Mouse (Mus musculus): ENCODE measurements at regions not wholly inside any gene's neighbourhood (a gene's known extent, or its start where the extent isn't known, plus 50 kb on each side); places are given as distances from the start of the nearest gene placed in this dataset.
A peak's percentile ranks its signal among the peaks of the same experiment; 100 is the strongest.

- Histone ChIP-seq H3K4me3 (ENCODE audit: low read depth, low read length) (no peak overlapping the region), H3K9ac (ENCODE audit: low read length) (no peak overlapping the region), H3K27ac (ENCODE audit: low read depth, low read length) (no peak overlapping the region), H3K4me2 (ENCODE audit: low read length) (no peak overlapping the region), H3K4me1 (ENCODE audit: control insufficient read depth, insufficient read depth, low read length) (no peaks in the 10 kb centered on the region), H3K27me3 (replicated peaks; ENCODE audit: control insufficient read depth, insufficient read depth, low read length) (no peaks in the 10 kb centered on the region), H3K9me3 (replicated peaks; ENCODE audit: control insufficient read depth, low read length) (no peaks in the 10 kb centered on the region), H3K36me3 (ENCODE audit: control insufficient read depth, insufficient read depth, low read length) (no peaks in the 10 kb centered on the region)
- no peak for DNase-seq (ENCODE audit: low spot score)
- ATAC-seq: no peak
- WGBS: 90% methylated on average over 8 of the region's 8 CpGs
Observed at GRCm38 (mm10) chr3:70130241-70131029, 123.0 kb downstream of the Otol1 start.

- 41% methylated on average over 2 of the region's 2 CpGs for WGBS
- no peak overlapping the region for H3K27ac ChIP-seq (ENCODE audit: low read depth, low read length)
- no peak overlapping the region for H3K4me2 ChIP-seq (ENCODE audit: low read length)
- no peaks in the 10 kb centered on the region for H3K36me3 ChIP-seq (ENCODE audit: control insufficient read depth, insufficient read depth, low read length)
- no peak for ATAC-seq
- no peaks in the 10 kb centered on the region for H3K9me3 ChIP-seq (replicated peaks; ENCODE audit: control insufficient read depth, low read length)
- H3K4me1 ChIP-seq (ENCODE audit: control insufficient read depth, insufficient read depth, low read length): no peaks in the 10 kb centered on the region
- DNase-seq (ENCODE audit: low spot score): no peak
- no peak overlapping the region for H3K9ac ChIP-seq (ENCODE audit: low read length)
- H3K4me3 ChIP-seq (ENCODE audit: low read depth, low read length): no peak overlapping the region
- H3K27me3 ChIP-seq (replicated peaks; ENCODE audit: control insufficient read depth, insufficient read depth, low read length): no peaks in the 10 kb centered on the region
Observed at GRCm38 (mm10) chr3:70134963-70135362, 127.5 kb downstream of the Otol1 start.

GRCm38 (mm10) chr3:70138488-70138887 lies 131.1 kb downstream of the Otol1 start:
- Histone ChIP-seq H3K9ac (ENCODE audit: low read length) (no peak overlapping the region), H3K4me1 (ENCODE audit: control insufficient read depth, insufficient read depth, low read length) (no peaks in the 10 kb centered on the region), H3K4me2 (ENCODE audit: low read length) (no peak overlapping the region), H3K4me3 (ENCODE audit: low read depth, low read length) (no peak overlapping the region), H3K36me3 (ENCODE audit: control insufficient read depth, insufficient read depth, low read length) (no peaks in the 10 kb centered on the region), H3K27ac (ENCODE audit: low read depth, low read length) (no peak overlapping the region), H3K27me3 (replicated peaks; ENCODE audit: control insufficient read depth, insufficient read depth, low read length) (no peaks in the 10 kb centered on the region), H3K9me3 (replicated peaks; ENCODE audit: control insufficient read depth, low read length) (no peaks in the 10 kb centered on the region)
- ATAC-seq (no peak), DNase-seq (ENCODE audit: low spot score) (no peak)
- WGBS: 85% methylated on average over 2 of the region's 2 CpGs

GRCm38 (mm10) chr3:70138926-70139325 lies 131.5 kb downstream of the Otol1 start:
- Histone ChIP-seq H3K4me2 (ENCODE audit: low read length) (no peak overlapping the region), H3K9ac (ENCODE audit: low read length) (no peak overlapping the region), H3K36me3 (ENCODE audit: control insufficient read depth, insufficient read depth, low read length) (no peaks in the 10 kb centered on the region), H3K9me3 (replicated peaks; ENCODE audit: control insufficient read depth, low read length) (no peaks in the 10 kb centered on the region), H3K27me3 (replicated peaks; ENCODE audit: control insufficient read depth, insufficient read depth, low read length) (no peaks in the 10 kb centered on the region), H3K4me1 (ENCODE audit: control insufficient read depth, insufficient read depth, low read length) (no peaks in the 10 kb centered on the region), H3K4me3 (ENCODE audit: low read depth, low read length) (no peak overlapping the region), H3K27ac (ENCODE audit: low read depth, low read length) (no peak overlapping the region)
- ATAC-seq (no peak), DNase-seq (ENCODE audit: low spot score) (no peak)
- 61% methylated on average over 4 of the region's 4 CpGs for WGBS

- no peaks in the 10 kb centered on the region for H3K27me3 ChIP-seq (replicated peaks; ENCODE audit: control insufficient read depth, insufficient read depth, low read length)
- H3K9me3 ChIP-seq (replicated peaks; ENCODE audit: control insufficient read depth, low read length): no peaks in the 10 kb centered on the region
- no peak for ATAC-seq
- no peak overlapping the region for H3K9ac ChIP-seq (ENCODE audit: low read length)
- 86% methylated on average over 1 of the region's 1 CpGs for WGBS
- DNase-seq (ENCODE audit: low spot score): no peak
- H3K4me3 ChIP-seq (ENCODE audit: low read depth, low read length): no peak overlapping the region
- no peak overlapping the region for H3K4me2 ChIP-seq (ENCODE audit: low read length)
- H3K36me3 ChIP-seq (ENCODE audit: control insufficient read depth, insufficient read depth, low read length): no peaks in the 10 kb centered on the region
- no peaks in the 10 kb centered on the region for H3K4me1 ChIP-seq (ENCODE audit: control insufficient read depth, insufficient read depth, low read length)
- no peak overlapping the region for H3K27ac ChIP-seq (ENCODE audit: low read depth, low read length)
Observed at GRCm38 (mm10) chr3:70145728-70146127, 138.3 kb downstream of the Otol1 start.

GRCm38 (mm10) chr3:70151156-70151555 lies 143.7 kb downstream of the Otol1 start:
- no peaks in the 10 kb centered on the region for H3K36me3 ChIP-seq (ENCODE audit: control insufficient read depth, insufficient read depth, low read length)
- ATAC-seq (no peak), DNase-seq (ENCODE audit: low spot score) (no peak)
- H3K27ac ChIP-seq (ENCODE audit: low read depth, low read length): no peak overlapping the region
- no peak overlapping the region for H3K4me3 ChIP-seq (ENCODE audit: low read depth, low read length)
- WGBS: 83% methylated on average over 5 of the region's 5 CpGs
- no peaks in the 10 kb centered on the region for H3K9me3 ChIP-seq (replicated peaks; ENCODE audit: control insufficient read depth, low read length)
- no peaks in the 10 kb centered on the region for H3K4me1 ChIP-seq (ENCODE audit: control insufficient read depth, insufficient read depth, low read length)
- H3K27me3 ChIP-seq (replicated peaks; ENCODE audit: control insufficient read depth, insufficient read depth, low read length): no peaks in the 10 kb centered on the region
- no peak overlapping the region for H3K9ac ChIP-seq (ENCODE audit: low read length)
- no peak overlapping the region for H3K4me2 ChIP-seq (ENCODE audit: low read length)

GRCm38 (mm10) chr3:70160043-70160442 lies 152.6 kb downstream of the Otol1 start:
- Histone ChIP-seq H3K4me1 (ENCODE audit: control insufficient read depth, insufficient read depth, low read length) (peaks cover 3% of the 10 kb centered on the region; the same call in 1 of the 2 replicates), H3K36me3 (ENCODE audit: control insufficient read depth, insufficient read depth, low read length) (no peaks in the 10 kb centered on the region), H3K27me3 (replicated peaks; ENCODE audit: control insufficient read depth, insufficient read depth, low read length) (no peaks in the 10 kb centered on the region), H3K9ac (ENCODE audit: low read length) (no peak overlapping the region), H3K27ac (ENCODE audit: low read depth, low read length) (no peak overlapping the region), H3K9me3 (replicated peaks; ENCODE audit: control insufficient read depth, low read length) (no peaks in the 10 kb centered on the region), H3K4me2 (ENCODE audit: low read length) (no peak overlapping the region), H3K4me3 (ENCODE audit: low read depth, low read length) (no peak overlapping the region)
- 29% methylated on average over 9 of the region's 9 CpGs for WGBS
- ATAC-seq (peak; percentile 65; the same call in 1 of the 2 replicates), DNase-seq (ENCODE audit: low spot score) (no peak)

- H3K36me3 ChIP-seq (ENCODE audit: control insufficient read depth, insufficient read depth, low read length): no peaks in the 10 kb centered on the region
- no peaks in the 10 kb centered on the region for H3K27me3 ChIP-seq (replicated peaks; ENCODE audit: control insufficient read depth, insufficient read depth, low read length)
- 64% methylated on average over 4 of the region's 4 CpGs for WGBS
- H3K9me3 ChIP-seq (replicated peaks; ENCODE audit: control insufficient read depth, low read length): no peaks in the 10 kb centered on the region
- H3K9ac ChIP-seq (ENCODE audit: low read length): no peak overlapping the region
- no peak overlapping the region for H3K4me2 ChIP-seq (ENCODE audit: low read length)
- DNase-seq (ENCODE audit: low spot score) (no peak), ATAC-seq (no peak)
- H3K4me3 ChIP-seq (ENCODE audit: low read depth, low read length): no peak overlapping the region
- no peaks in the 10 kb centered on the region for H3K4me1 ChIP-seq (ENCODE audit: control insufficient read depth, insufficient read depth, low read length)
- H3K27ac ChIP-seq (ENCODE audit: low read depth, low read length): no peak overlapping the region
Observed at GRCm38 (mm10) chr3:70171667-70172066, 164.3 kb downstream of the Otol1 start.

GRCm38 (mm10) chr3:70176391-70176790 lies 169.0 kb downstream of the Otol1 start:
- Histone ChIP-seq H3K27ac (ENCODE audit: low read depth, low read length) (no peak overlapping the region), H3K9ac (ENCODE audit: low read length) (no peak overlapping the region), H3K4me3 (ENCODE audit: low read depth, low read length) (no peak overlapping the region), H3K9me3 (replicated peaks; ENCODE audit: control insufficient read depth, low read length) (no peaks in the 10 kb centered on the region), H3K27me3 (replicated peaks; ENCODE audit: control insufficient read depth, insufficient read depth, low read length) (no peaks in the 10 kb centered on the region), H3K4me1 (ENCODE audit: control insufficient read depth, insufficient read depth, low read length) (no peaks in the 10 kb centered on the region), H3K36me3 (ENCODE audit: control insufficient read depth, insufficient read depth, low read length) (no peaks in the 10 kb centered on the region), H3K4me2 (ENCODE audit: low read length) (no peak overlapping the region)
- DNase-seq (ENCODE audit: low spot score) (no peak), ATAC-seq (no peak)
- WGBS: 74% methylated on average over 1 of the region's 1 CpGs
